Mouse (Mus musculus) neural tube, embryonic 15.5 days (tissue): ENCODE measurements at regions not wholly inside any gene's neighbourhood (a gene's known extent, or its start where the extent isn't known, plus 50 kb on each side); places are given as distances from the start of the nearest gene placed in this dataset.

ENCODE experiments used
- ATAC-seq: fragments of 200-750 bp; cut with Nextera tagmentation; 2 replicates; pipeline ENCODE4 v1.8.0; 2017; ENCODE audit warnings: mild to moderate bottlenecking, moderate TSS enrichment, moderate library complexity; ENCODE audit not compliant: low FRiP score
- H3K27ac ChIP-seq: fragments of 300-500 bp; sonication (generic); replicated peaks from 2 replicates; pipeline ENCODE4 v1.5.1; 2015; ENCODE audit warnings: mild to moderate bottlenecking, inconsistent platforms
- H3K27me3 ChIP-seq: fragments of 300-500 bp; sonication (generic); replicated peaks from 2 replicates; pipeline ENCODE4 v1.6.1; 2015; ENCODE audit warnings: inconsistent platforms
- H3K36me3 ChIP-seq: fragments of 300-500 bp; sonication (generic); 2 replicates; pipeline ENCODE4 v1.6.1; 2015; ENCODE audit warnings: inconsistent platforms
- H3K4me1 ChIP-seq: fragments of 300-500 bp; sonication (generic); 2 replicates; pipeline ENCODE4 v1.6.1; 2015; ENCODE audit warnings: inconsistent platforms
- H3K4me2 ChIP-seq: fragments of 300-500 bp; sonication (generic); 2 replicates; pipeline ENCODE4 v1.6.1; 2015; ENCODE audit warnings: inconsistent platforms, mild to moderate bottlenecking, moderate library complexity
- H3K4me3 ChIP-seq: fragments of 300-500 bp; sonication (generic); replicated peaks from 2 replicates; pipeline ENCODE4 v1.5.1; 2015; ENCODE audit warnings: mild to moderate bottlenecking, inconsistent platforms
- H3K9ac ChIP-seq: fragments of 300-500 bp; sonication (generic); replicated peaks from 2 replicates; pipeline ENCODE4 v1.6.1; 2015; ENCODE audit warnings: mild to moderate bottlenecking, inconsistent platforms
- H3K9me3 ChIP-seq: fragments of 300-500 bp; sonication (generic); replicated peaks from 2 replicates; pipeline ENCODE4 v1.6.1; 2016; ENCODE audit warnings: inconsistent platforms
- WGBS: fragments of 180-500 bp; shearing (Covaris S2); methylation state at CpG from one replicate; pipeline ENCODE4 v1.1.7; 2015; ENCODE audit warnings: mixed read lengths; 5-methylcytosine and 5-hydroxymethylcytosine counted together

- WGBS, result 61% methylated on average over 3 of the region's 3 CpGs
- Histone ChIP-seq H3K27me3 (no peaks in the 10 kb centered on the region), H3K36me3 (no peaks in the 10 kb centered on the region), H3K9me3 (no peaks in the 10 kb centered on the region), H3K4me3 (no peak overlapping the region), H3K9ac (no peak overlapping the region), H3K4me2 (no peak overlapping the region), H3K27ac (no peak overlapping the region), H3K4me1 (peaks cover 17% of the 10 kb centered on the region)
- no peak for ATAC-seq
Measured at GRCm38 (mm10) chr13:37505617-37506016, 160.6 kb downstream of the Ly86 start.

GRCm38 (mm10) chr13:37506046-37506445 lies 161.0 kb downstream of the Ly86 start:
- Histone ChIP-seq H3K4me1 (peaks cover 17% of the 10 kb centered on the region), H3K4me2 (no peak overlapping the region), H3K27me3 (no peaks in the 10 kb centered on the region), H3K4me3 (no peak overlapping the region), H3K36me3 (no peaks in the 10 kb centered on the region), H3K9me3 (no peaks in the 10 kb centered on the region), H3K9ac (no peak overlapping the region), H3K27ac (no peak overlapping the region)
- ATAC-seq, result no peak
- WGBS, result 72% methylated on average over 10 of the region's 10 CpGs

GRCm38 (mm10) chr13:37506701-37507100 lies 161.7 kb downstream of the Ly86 start:
- Histone ChIP-seq H3K4me3 (no peak overlapping the region), H3K9ac (no peak overlapping the region), H3K36me3 (no peaks in the 10 kb centered on the region), H3K4me1 (peaks cover 17% of the 10 kb centered on the region), H3K4me2 (no peak overlapping the region), H3K9me3 (no peaks in the 10 kb centered on the region), H3K27me3 (no peaks in the 10 kb centered on the region), H3K27ac (no peak overlapping the region)
- ATAC-seq, result no peak
- 62% methylated on average over 8 of the region's 8 CpGs for WGBS

GRCm38 (mm10) chr13:37507146-37507545 lies 162.1 kb downstream of the Ly86 start:
- no peak for ATAC-seq
- no peak overlapping the region for H3K9ac ChIP-seq
- peaks cover 17% of the 10 kb centered on the region for H3K4me1 ChIP-seq
- no peaks in the 10 kb centered on the region for H3K36me3 ChIP-seq
- no peaks in the 10 kb centered on the region for H3K9me3 ChIP-seq
- no peaks in the 10 kb centered on the region for H3K27me3 ChIP-seq
- WGBS, result 64% methylated on average over 5 of the region's 5 CpGs
- no peak overlapping the region for H3K4me3 ChIP-seq
- no peak overlapping the region for H3K27ac ChIP-seq
- no peak overlapping the region for H3K4me2 ChIP-seq

GRCm38 (mm10) chr13:37508385-37509351 lies 163.7 kb downstream of the Ly86 start:
- H3K9ac ChIP-seq, result no peak overlapping the region
- H3K4me2 ChIP-seq, result no peak overlapping the region

GRCm38 (mm10) chr13:37509352-37509851 lies 164.4 kb downstream of the Ly86 start:
- WGBS, result 27% methylated on average over 12 of the region's 12 CpGs
- no peaks in the 10 kb centered on the region for H3K36me3 ChIP-seq
- H3K4me2 ChIP-seq, result no peak overlapping the region
- no peak overlapping the region for H3K27ac ChIP-seq
- H3K4me1 ChIP-seq, result peaks cover 25% of the 10 kb centered on the region
- no peak overlapping the region for H3K4me3 ChIP-seq
- H3K27me3 ChIP-seq, result no peaks in the 10 kb centered on the region
- H3K9me3 ChIP-seq, result no peaks in the 10 kb centered on the region
- no peak for ATAC-seq
- no peak overlapping the region for H3K9ac ChIP-seq

More at GRCm38 (mm10) chr13:37508385-37509351, 163.7 kb downstream of the Ly86 start:
- no peak overlapping the region for H3K27ac ChIP-seq
- peaks cover 18% of the 10 kb centered on the region for H3K4me1 ChIP-seq
- no peaks in the 10 kb centered on the region for H3K27me3 ChIP-seq
- H3K4me3 ChIP-seq, result no peak overlapping the region
- no peak for ATAC-seq
- WGBS, result 55% methylated on average over 19 of the region's 19 CpGs
- no peaks in the 10 kb centered on the region for H3K9me3 ChIP-seq
- H3K36me3 ChIP-seq, result no peaks in the 10 kb centered on the region

GRCm38 (mm10) chr13:37510511-37510910 lies 165.5 kb downstream of the Ly86 start:
- no peak overlapping the region for H3K27ac ChIP-seq

GRCm38 (mm10) chr13:37511006-37511405 lies 166.0 kb downstream of the Ly86 start:
- no peak for ATAC-seq
- H3K4me1 ChIP-seq, result peaks cover 25% of the 10 kb centered on the region
- H3K9me3 ChIP-seq, result no peaks in the 10 kb centered on the region
- no peak overlapping the region for H3K9ac ChIP-seq
- H3K4me2 ChIP-seq, result no peak overlapping the region
- WGBS, result 38% methylated on average over 6 of the region's 6 CpGs
- no peak overlapping the region for H3K27ac ChIP-seq
- no peaks in the 10 kb centered on the region for H3K27me3 ChIP-seq
- no peaks in the 10 kb centered on the region for H3K36me3 ChIP-seq
- H3K4me3 ChIP-seq, result no peak overlapping the region

More at GRCm38 (mm10) chr13:37510511-37510910, 165.5 kb downstream of the Ly86 start:
- WGBS, result 59% methylated on average over 6 of the region's 6 CpGs
- H3K9ac ChIP-seq, result no peak overlapping the region
- peaks cover 30% of the 10 kb centered on the region for H3K4me1 ChIP-seq
- ATAC-seq, result no peak
- no peaks in the 10 kb centered on the region for H3K36me3 ChIP-seq
- no peak overlapping the region for H3K4me3 ChIP-seq
- no peak overlapping the region for H3K4me2 ChIP-seq
- no peaks in the 10 kb centered on the region for H3K27me3 ChIP-seq
- no peaks in the 10 kb centered on the region for H3K9me3 ChIP-seq

GRCm38 (mm10) chr13:37511406-37511805 lies 166.4 kb downstream of the Ly86 start:
- Histone ChIP-seq H3K27me3 (no peaks in the 10 kb centered on the region), H3K36me3 (no peaks in the 10 kb centered on the region), H3K9ac (no peak overlapping the region), H3K4me3 (no peak overlapping the region), H3K27ac (no peak overlapping the region), H3K4me1 (peaks cover 21% of the 10 kb centered on the region), H3K4me2 (no peak overlapping the region), H3K9me3 (no peaks in the 10 kb centered on the region)
- ATAC-seq, result no peak
- WGBS, result 76% methylated on average over 4 of the region's 4 CpGs

- no peak overlapping the region for H3K9ac ChIP-seq
- no peaks in the 10 kb centered on the region for H3K9me3 ChIP-seq
- no peak for ATAC-seq
- H3K27me3 ChIP-seq, result no peaks in the 10 kb centered on the region
- no peaks in the 10 kb centered on the region for H3K36me3 ChIP-seq
- H3K4me2 ChIP-seq, result no peak overlapping the region
- H3K27ac ChIP-seq, result no peak overlapping the region
- WGBS, result 74% methylated on average over 3 of the region's 3 CpGs
- peaks cover 20% of the 10 kb centered on the region for H3K4me1 ChIP-seq
- no peak overlapping the region for H3K4me3 ChIP-seq
Measured at GRCm38 (mm10) chr13:37512781-37513180, 167.8 kb downstream of the Ly86 start.

GRCm38 (mm10) chr13:37513206-37513904 lies 168.3 kb downstream of the Ly86 start:
- 37% methylated on average over 2 of the region's 2 CpGs for WGBS
- peaks cover 20% of the 10 kb centered on the region for H3K4me1 ChIP-seq
- no peaks in the 10 kb centered on the region for H3K9me3 ChIP-seq
- H3K27ac ChIP-seq, result peak overlapping the region; percentile 73
- ATAC-seq, result peak; percentile 18; the same call in 1 of the 2 replicates
- no peaks in the 10 kb centered on the region for H3K27me3 ChIP-seq
- H3K4me2 ChIP-seq, result peak overlapping the region; percentile 44; the same call in 1 of the 2 replicates
- H3K9ac ChIP-seq, result no peak overlapping the region; the same call in 1 of the 2 replicates
- no peaks in the 10 kb centered on the region for H3K36me3 ChIP-seq
- H3K4me3 ChIP-seq, result no peak overlapping the region
